Mouse (Mus musculus): ENCODE data around the gene Olfr103. TPM values are rescaled to one million over a fixed set of nuclear protein-coding genes. Genes with fewer than 3 reads are reported as not detected.

Olfr103 gene
- total RNA-seq (2023) = not detected

DNA sequence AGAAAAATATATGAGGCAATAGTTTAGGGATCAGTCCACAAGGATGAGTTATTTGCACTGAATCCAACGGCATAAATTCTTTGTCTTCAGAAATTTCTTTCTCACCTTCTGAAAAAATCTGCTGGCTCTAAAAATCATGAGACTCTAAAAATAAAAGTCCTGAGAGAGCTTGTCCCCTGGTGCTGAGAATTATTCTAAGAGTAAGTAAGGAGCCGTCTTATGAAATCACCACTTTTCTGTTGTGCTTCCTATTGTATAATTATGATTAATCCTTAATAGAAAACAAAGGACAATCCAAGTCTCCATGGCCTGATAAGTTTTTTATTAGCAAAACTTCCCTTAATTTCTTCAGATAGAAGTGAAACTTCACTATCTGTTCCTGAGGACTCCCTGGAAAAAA, at the start of gene Olfr103:
TSS of gene Olfr103 (minus strand) at position 101 of the 400 bp plus-strand sequence.

GRCm38 (mm10) chr17:37378733-37379132, 39.2 kb upstream of the Olfr103 start, which contains the start of gene Olfr105-ps:
Olfr105-ps (plus strand) TSS chr17:37379033.

GRCm38 (mm10) chr17:37359282-37359681, 19.8 kb upstream of the Olfr103 start, which contains the start of gene Olfr104-ps:
Olfr104-ps (plus strand) TSS chr17:37359582.

DNA sequence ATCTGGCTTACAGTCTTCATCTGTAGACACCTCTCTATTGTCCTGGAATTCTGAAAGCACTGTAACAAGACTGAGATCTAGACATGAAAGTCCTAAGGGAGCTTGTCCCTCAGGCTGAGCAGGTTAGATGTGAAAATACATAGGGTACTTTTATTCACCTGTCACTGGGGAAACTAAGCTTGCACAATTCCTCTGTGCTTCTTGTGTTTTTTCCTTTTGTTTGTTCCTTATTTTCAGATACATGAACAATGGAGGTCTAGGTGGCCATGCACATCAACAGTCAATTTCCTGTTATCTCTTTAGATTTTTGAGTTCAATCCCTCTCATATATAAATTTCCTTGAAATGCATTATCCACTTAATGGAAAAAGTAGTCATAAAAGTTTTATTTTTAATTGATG, 22.5 kb downstream of the Olfr103 start, which contains the start of gene Olfr102:
TSS of gene Olfr102 (minus strand) at position 101 of the 400 bp plus-strand sequence.

GRCm38 (mm10) chr17:37304213-37304612, 35.3 kb downstream of the Olfr103 start, which contains the start of gene Olfr101:
Olfr101 (minus strand) TSS chr17:37304313.

Other genes with a start within 250 kb of the Olfr103 start
- gene Olfr91, start 241.4 kb downstream of the Olfr103 start, total RNA-seq (2023) = not detected
- gene Olfr92, start 219.6 kb downstream of the Olfr103 start, total RNA-seq (2023) = not detected
- not detected for gene Olfr93, start 178.2 kb downstream of the Olfr103 start, total RNA-seq (2023)
- gene Ubd, start 145.8 kb downstream of the Olfr103 start, total RNA-seq (2023) = not detected
- gene Olfr94, start 138.7 kb downstream of the Olfr103 start, total RNA-seq (2023) = not detected
- gene Olfr95, start 126.6 kb downstream of the Olfr103 start, total RNA-seq (2023) = not detected
- gene Olfr96, start 119.6 kb downstream of the Olfr103 start, total RNA-seq (2023) = not detected
- gene Olfr97, start 102.4 kb downstream of the Olfr103 start, total RNA-seq (2023) = not detected
- gene Olfr98, start 75.9 kb downstream of the Olfr103 start, total RNA-seq (2023) = not detected
- 10 to 100 TPM; 49.0 to 49.1 TPM for gene H2-M3, start 69.5 kb downstream of the Olfr103 start, total RNA-seq (2023)
- not detected for gene Olfr99, start 56.2 kb downstream of the Olfr103 start, total RNA-seq (2023)
- not detected for gene Olfr101, start 35.4 kb downstream of the Olfr103 start, total RNA-seq (2023)
- gene Olfr102, start 22.6 kb downstream of the Olfr103 start, total RNA-seq (2023) = not detected
- gene Olfr104-ps, start 19.9 kb upstream of the Olfr103 start, total RNA-seq (2023) = not detected
- gene Olfr105-ps, start 39.3 kb upstream of the Olfr103 start, total RNA-seq (2023) = not detected
- gene Olfr106-ps, start 50.7 kb upstream of the Olfr103 start, total RNA-seq (2023) = not detected
- not detected for gene Olfr107, start 59.5 kb upstream of the Olfr103 start, total RNA-seq (2023)
- not detected for gene Olfr108, start 105.8 kb upstream of the Olfr103 start, total RNA-seq (2023)
- gene Olfr109, start 119.2 kb upstream of the Olfr103 start, total RNA-seq (2023) = not detected
- gene H2-M2, start 143.9 kb upstream of the Olfr103 start, total RNA-seq (2023) = not detected
- not detected for gene Olfr110, start 152.8 kb upstream of the Olfr103 start, total RNA-seq (2023)
- not detected for gene Olfr111, start 168.3 kb upstream of the Olfr103 start, total RNA-seq (2023)
- not detected for gene Olfr112, start 229.8 kb upstream of the Olfr103 start, total RNA-seq (2023)
- not detected for gene Olfr113, start 238.0 kb upstream of the Olfr103 start, total RNA-seq (2023)

Data from B cell, adult 67 days (primary cell).